Mouse (Mus musculus): ENCODE results near the gene Snrpd2. TPM values are rescaled to one million over a fixed set of nuclear protein-coding genes. Genes with fewer than 3 reads are reported as not detected.
A peak's percentile ranks its signal among the peaks of the same experiment; 100 is the strongest.

The Snrpd2 gene
- polyA plus RNA-seq, 2 experiments, result 67.5 to 75.3 TPM

DNA sequence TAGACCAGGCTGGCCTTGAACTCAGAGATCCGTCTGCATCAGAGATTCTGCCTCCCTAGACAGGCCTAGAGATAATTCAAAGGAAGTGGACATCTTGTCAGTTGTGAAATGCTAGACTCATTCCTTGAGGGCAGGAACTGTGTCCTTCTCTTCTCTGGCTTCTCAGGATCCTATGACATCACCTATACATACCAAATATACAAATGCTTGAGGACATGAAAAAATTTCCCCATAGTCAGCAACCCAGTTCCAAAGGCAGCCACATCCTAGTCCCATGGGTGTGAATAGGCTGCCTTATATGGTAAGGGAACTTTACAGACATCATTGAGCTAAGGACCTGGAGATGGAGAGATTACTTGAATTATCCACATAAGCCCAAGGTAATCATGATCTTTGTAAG, 40.0 kb upstream of the Snrpd2 start:
- H3K4me1 ChIP-seq (replicated peaks; ENCODE audit: control insufficient read depth in 2 of 2, insufficient read depth in 2 of 2, low read length in 1 of 2), result no peaks in the 10 kb centered on the region
- TF ChIP-seq CTCF (IDR thresholded peaks at IDR 0.05; ENCODE audit: low read depth) (no peak), EP300 (IDR thresholded peaks at IDR 0.05; ENCODE audit: low read depth) (no peak)
- no peak overlapping the region for H3K4me3 ChIP-seq (ENCODE audit: insufficient read depth in 1 of 2, low read depth in 2 of 2, low read length in 2 of 2)
- 66% methylated on average over 1 of the region's 1 CpGs for WGBS (ENCODE audit: insufficient replicate concordance)
- no peaks in the 10 kb centered on the region for H3K36me3 ChIP-seq (replicated peaks; ENCODE audit: control insufficient read depth, insufficient read depth, low read depth)
- DNase-seq (ENCODE audit: low read depth in 3 of 3, low spot score in 3 of 3), result no peak
- no peak overlapping the region for H3K4me2 ChIP-seq (ENCODE audit: low read depth)
- H3K27ac ChIP-seq, result no peak overlapping the region
- no peaks in the 10 kb centered on the region for H3K9me3 ChIP-seq (ENCODE audit: control insufficient read depth, low read length)
- ATAC-seq (ENCODE audit: insufficient read depth), result no peak
- H3K27me3 ChIP-seq (ENCODE audit: control insufficient read depth, insufficient read depth, low read length), result no peaks in the 10 kb centered on the region
- H3K9ac ChIP-seq (replicated peaks), result no peak overlapping the region

DNA sequence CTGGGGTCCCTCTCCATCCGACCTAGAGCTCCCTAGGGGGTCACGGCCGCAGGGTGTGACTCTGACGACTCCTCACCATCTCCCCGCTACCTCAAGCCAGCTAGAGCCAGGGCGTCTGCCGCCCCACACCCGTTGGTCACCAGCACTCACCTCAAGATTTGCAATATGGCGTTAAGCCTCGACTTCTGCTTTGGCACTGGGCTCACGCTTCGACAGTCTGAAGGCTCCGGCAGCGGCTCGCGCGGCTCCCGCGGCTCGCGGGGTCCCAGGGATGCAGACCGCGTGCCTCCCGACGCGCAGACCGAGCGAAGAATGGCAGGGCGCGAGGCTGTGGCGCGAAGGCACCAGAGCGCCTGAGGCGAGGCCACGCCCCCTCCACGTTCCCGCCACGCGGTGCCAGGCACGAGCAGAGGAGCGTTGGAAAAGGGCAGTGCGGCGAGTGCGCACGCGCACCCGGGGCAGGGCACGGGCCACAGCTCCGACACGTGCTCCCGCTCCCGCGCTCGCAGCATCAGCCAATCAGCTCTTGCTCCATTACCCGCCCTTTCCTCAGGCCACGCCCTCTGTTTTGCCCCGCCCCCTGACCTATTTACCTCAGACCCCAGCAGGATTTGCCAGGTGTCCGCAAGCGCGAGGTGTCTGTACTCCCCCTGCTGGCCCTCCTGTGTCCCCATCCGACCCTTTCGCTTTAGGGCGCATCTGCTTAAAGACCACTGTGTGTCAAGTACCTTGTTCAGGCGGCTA, 31.3 kb upstream of the Snrpd2 start, which contains the start of gene Gm4969:
TSS of gene Gm4969 (minus strand) at position 341 of the 744 bp plus-strand sequence.
- H3K4me3 ChIP-seq (ENCODE audit: insufficient read depth in 1 of 2, low read depth in 2 of 2, low read length in 2 of 2), result 0 out of 4 replicates have a peak within 1 kb of the TSS, but pooled peaks of 1 of the 2 experiments have one; percentile 88
- peak; percentile 17; the same call in 1 of the 2 replicates for ATAC-seq (ENCODE audit: insufficient read depth)

GRCm38 (mm10) chr7:19119083-19119482, 30.4 kb upstream of the Snrpd2 start:
- ATAC-seq (ENCODE audit: insufficient read depth) (peak; percentile 3; the same call in 1 of the 2 replicates), DNase-seq (ENCODE audit: low read depth in 3 of 3, low spot score in 3 of 3) (no peak)
- Histone ChIP-seq H3K27me3 (ENCODE audit: control insufficient read depth, insufficient read depth, low read length) (peaks cover 7% of the 10 kb centered on the region), H3K36me3 (replicated peaks; ENCODE audit: control insufficient read depth, insufficient read depth, low read depth) (no peaks in the 10 kb centered on the region), H3K9me3 (ENCODE audit: control insufficient read depth, low read length) (peaks cover 4% of the 10 kb centered on the region), H3K27ac (no peak overlapping the region), H3K4me2 (ENCODE audit: low read depth) (peak overlapping the region; percentile 94), H3K4me3 (ENCODE audit: insufficient read depth in 1 of 2, low read depth in 2 of 2, low read length in 2 of 2) (peak overlapping the region; percentile 88 to 91; a peak in 2 of 4 replicates), H3K9ac (replicated peaks) (no peak overlapping the region), H3K4me1 (replicated peaks; ENCODE audit: control insufficient read depth in 2 of 2, insufficient read depth in 2 of 2, low read length in 1 of 2) (peaks cover 11 to 18% of the 10 kb centered on the region in 2 experiments)
- 86% methylated on average over 8 of the region's 8 CpGs for WGBS (ENCODE audit: insufficient replicate concordance)
- no peak for TF ChIP-seq EP300 (IDR thresholded peaks at IDR 0.05; ENCODE audit: low read depth)
- TF ChIP-seq CTCF (IDR thresholded peaks at IDR 0.05; ENCODE audit: low read depth), result no peak

More for the DNA sequence above, 31.3 kb upstream of the Snrpd2 start, which contains the start of gene Gm4969:
- TF ChIP-seq EP300 (IDR thresholded peaks at IDR 0.05; ENCODE audit: low read depth) (no peak), CTCF (IDR thresholded peaks at IDR 0.05; ENCODE audit: low read depth) (peak; percentile 46)
- peak in 1 of 3 experiments; percentile 22 for DNase-seq (ENCODE audit: low read depth in 3 of 3, low spot score in 3 of 3)
- peaks cover 11 to 18% of the 10 kb centered on the region in 2 experiments for H3K4me1 ChIP-seq (replicated peaks; ENCODE audit: control insufficient read depth in 2 of 2, insufficient read depth in 2 of 2, low read length in 1 of 2)
- no peak within 1 kb of the TSS for H3K9ac ChIP-seq (replicated peaks)
- WGBS (ENCODE audit: insufficient replicate concordance), result 27% methylated on average over 61 of the region's 64 CpGs
- H3K36me3 ChIP-seq (replicated peaks; ENCODE audit: control insufficient read depth, insufficient read depth, low read depth), result no peaks in the 10 kb centered on the region
- peak within 1 kb of the TSS; percentile 94 for H3K4me2 ChIP-seq (ENCODE audit: low read depth)
- H3K27ac ChIP-seq, result no peak within 1 kb of the TSS
- peaks cover 4% of the 10 kb centered on the region for H3K9me3 ChIP-seq (ENCODE audit: control insufficient read depth, low read length)
- peaks cover 7% of the 10 kb centered on the region for H3K27me3 ChIP-seq (ENCODE audit: control insufficient read depth, insufficient read depth, low read length)

GRCm38 (mm10) chr7:19119631-19120429, 29.7 kb upstream of the Snrpd2 start, which contains the start of gene Fbxo46:
TSS of gene Fbxo46 (plus strand) at chr7:19119859.
- peaks cover 11 to 18% of the 10 kb centered on the region in 2 experiments for H3K4me1 ChIP-seq (replicated peaks; ENCODE audit: control insufficient read depth in 2 of 2, insufficient read depth in 2 of 2, low read length in 1 of 2)
- peak within 1 kb of the TSS; percentile 94 for H3K4me2 ChIP-seq (ENCODE audit: low read depth)
- H3K27me3 ChIP-seq (ENCODE audit: control insufficient read depth, insufficient read depth, low read length), result peaks cover 7% of the 10 kb centered on the region
- peaks cover 4% of the 10 kb centered on the region for H3K9me3 ChIP-seq (ENCODE audit: control insufficient read depth, low read length)
- H3K9ac ChIP-seq (replicated peaks), result peak within 1 kb of the TSS; percentile 76
- H3K27ac ChIP-seq, result no peak within 1 kb of the TSS; the same call in 1 of the 2 replicates
- peak; percentile 92 to 95 (median 94) for DNase-seq (ENCODE audit: low read depth in 3 of 3, low spot score in 3 of 3)
- ATAC-seq (ENCODE audit: insufficient read depth), result peak; percentile 95
- WGBS (ENCODE audit: insufficient replicate concordance), result 1% methylated on average over 34 of the region's 34 CpGs
- no peaks in the 10 kb centered on the region for H3K36me3 ChIP-seq (replicated peaks; ENCODE audit: control insufficient read depth, insufficient read depth, low read depth)
- peak within 1 kb of the TSS; percentile 88 to 91 for H3K4me3 ChIP-seq (ENCODE audit: insufficient read depth in 1 of 2, low read depth in 2 of 2, low read length in 2 of 2)
- no peak for TF ChIP-seq CTCF (IDR thresholded peaks at IDR 0.05; ENCODE audit: low read depth)
- no peak for TF ChIP-seq EP300 (IDR thresholded peaks at IDR 0.05; ENCODE audit: low read depth)

Data from liver, embryonic 14.5 days (tissue).